Mouse (Mus musculus) kidney, postnatal 10 days (tissue): ENCODE data around the gene Cnih1.
A peak's percentile ranks its signal among the peaks of the same experiment; 100 is the strongest.
"Not testable (repeated sequence)": the region's sequence is repeated elsewhere in the genome, so short reads cannot be mapped to it uniquely, and the experiment has no call there.

Experiments used
- DNase-seq: peaks from one replicate; pipeline ENCODE4 v3.0.0; 2021; ENCODE audit warnings: mixed read lengths

Gene Cnih1

GRCm38 (mm10) chr14:46787787-46788504 lies at the start of gene Cnih1:
Gene Cnih1, minus strand, starts transcription at chr14:46788411.
- DNase-seq, result peak; percentile 94

GRCm38 (mm10) chr14:46832354-46833272 lies 44.4 kb upstream of the Cnih1 start:
- peak; percentile 64 for DNase-seq

DNA sequence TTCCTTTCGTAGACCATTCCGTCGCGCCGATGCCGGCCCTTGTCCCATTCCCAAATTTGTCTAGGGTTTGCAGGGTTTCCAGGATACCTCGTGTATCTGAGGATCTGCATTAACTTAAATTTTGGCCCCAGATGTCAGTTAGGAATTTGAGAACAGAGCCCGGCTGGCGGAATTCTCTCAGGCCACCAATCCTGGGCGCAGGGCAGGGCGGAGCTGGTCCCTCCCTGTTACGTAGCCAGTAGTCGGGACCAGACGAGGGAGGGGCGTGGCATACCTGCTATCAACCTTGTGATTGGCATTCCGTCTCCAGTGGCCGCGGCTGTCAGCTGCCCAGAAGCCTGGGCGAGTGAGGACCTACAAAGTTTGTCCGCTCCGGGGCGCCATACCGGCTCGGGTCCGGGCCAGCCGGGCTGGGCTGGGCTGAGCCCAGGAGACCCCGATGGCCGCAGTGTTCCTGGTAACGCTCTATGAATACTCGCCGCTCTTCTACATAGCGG lies 43.7 kb upstream of the Cnih1 start, which contains the start of gene Cgrrf1:
TSS of gene Cgrrf1 (plus strand) at position 289 of the 497 bp plus-strand sequence.
- DNase-seq, result peak; percentile 98

- DNase-seq, result no peak
These were observed 43.1 kb upstream of the Cnih1 start for GRCm38 (mm10) chr14:46831295-46831694.

GRCm38 (mm10) chr14:46827430-46827829 lies 39.2 kb upstream of the Cnih1 start:
- DNase-seq, result no peak

- DNase-seq, result no peak
These were observed 35.8 kb upstream of the Cnih1 start for GRCm38 (mm10) chr14:46823996-46824395.

GRCm38 (mm10) chr14:46821873-46822716 lies 33.9 kb upstream of the Cnih1 start, which contains the start of gene Gmfb:
Gene Gmfb, minus strand, starts transcription at chr14:46822242.
- peak; percentile 97 for DNase-seq

DNA sequence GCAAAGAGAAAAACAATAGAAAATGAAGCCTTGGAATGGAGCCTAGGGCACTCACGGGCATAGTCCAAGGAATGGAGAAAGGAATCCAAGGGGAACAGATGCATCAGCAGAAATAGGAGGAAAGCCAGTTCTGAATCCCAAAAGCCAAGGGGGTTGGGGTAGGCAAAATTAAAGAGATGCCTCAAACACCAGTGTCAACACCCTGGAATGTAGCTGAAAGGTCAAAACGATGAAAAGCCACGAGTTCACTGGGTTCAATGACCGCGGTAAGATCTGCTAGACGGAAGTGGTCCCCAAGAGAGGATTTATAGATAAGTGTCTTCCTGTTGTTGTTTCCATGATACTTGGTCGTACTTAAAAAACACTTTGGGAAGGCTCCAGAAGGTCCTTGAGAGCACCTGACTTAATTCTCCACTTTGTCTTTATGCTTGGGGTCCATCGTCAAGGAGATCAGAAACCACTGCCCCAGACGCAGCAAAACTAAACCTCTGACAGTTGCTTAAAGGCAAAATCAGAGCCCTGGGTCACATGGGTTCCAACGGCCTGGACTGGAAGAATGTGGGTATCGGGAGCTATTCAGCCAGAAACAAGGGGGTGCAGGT lies 33.2 kb upstream of the Cnih1 start:
- DNase-seq, result peak; percentile 48

- not testable (repeated sequence) for DNase-seq
These were observed 31.8 kb upstream of the Cnih1 start for GRCm38 (mm10) chr14:46819961-46820360.

DNA sequence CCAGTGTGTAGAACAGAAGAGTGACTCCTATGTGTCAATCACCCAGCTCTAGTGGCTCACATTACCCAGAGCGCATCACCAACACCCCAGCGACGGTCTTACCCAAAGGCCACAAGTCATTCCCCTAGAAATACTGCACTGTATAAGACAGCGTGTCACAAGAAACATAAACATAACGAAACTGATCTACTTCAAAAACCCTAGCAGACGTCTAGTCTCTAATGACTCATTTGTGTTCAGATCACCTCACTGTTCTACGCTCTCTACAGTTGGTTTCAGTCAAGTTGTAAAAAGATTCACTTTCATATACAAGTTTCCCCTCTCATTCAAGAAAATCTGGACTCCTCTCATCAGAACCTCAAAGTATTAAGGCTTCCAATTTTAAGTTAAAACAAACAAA lies 30.5 kb upstream of the Cnih1 start:
- no peak for DNase-seq

DNA sequence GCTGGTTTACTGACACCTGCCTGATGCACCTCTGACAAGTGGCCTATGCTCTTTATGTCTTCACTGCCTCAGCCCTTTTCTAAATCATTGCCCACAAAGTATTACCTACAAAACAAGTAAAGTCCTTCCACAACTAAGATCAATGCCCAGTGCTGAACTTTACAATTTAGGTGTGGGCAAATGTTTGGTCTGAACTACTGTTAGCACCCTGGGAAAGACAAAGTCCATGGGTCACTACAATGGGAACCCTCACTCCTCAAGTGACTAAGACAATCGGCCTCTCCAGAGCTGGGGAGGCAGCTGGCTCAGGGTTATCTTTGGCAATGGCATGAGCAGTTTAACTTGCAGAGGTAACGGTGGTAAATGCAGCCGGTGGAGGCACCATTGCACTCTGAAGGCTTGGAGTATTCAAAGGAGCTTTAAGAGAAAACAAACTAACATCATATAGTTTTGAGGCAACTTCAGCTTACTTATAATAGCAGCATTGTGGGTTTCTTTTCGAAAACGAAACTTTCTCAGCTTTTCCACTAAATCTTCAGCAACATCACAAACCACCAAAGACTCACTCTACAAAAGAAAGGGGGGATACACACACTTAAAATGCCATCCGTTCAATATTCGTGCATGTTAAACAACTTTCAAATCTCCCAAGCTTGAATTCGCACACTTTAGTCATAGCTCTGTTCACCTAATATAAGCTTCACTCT lies 28.9 kb upstream of the Cnih1 start:
- DNase-seq, result no peak

DNA sequence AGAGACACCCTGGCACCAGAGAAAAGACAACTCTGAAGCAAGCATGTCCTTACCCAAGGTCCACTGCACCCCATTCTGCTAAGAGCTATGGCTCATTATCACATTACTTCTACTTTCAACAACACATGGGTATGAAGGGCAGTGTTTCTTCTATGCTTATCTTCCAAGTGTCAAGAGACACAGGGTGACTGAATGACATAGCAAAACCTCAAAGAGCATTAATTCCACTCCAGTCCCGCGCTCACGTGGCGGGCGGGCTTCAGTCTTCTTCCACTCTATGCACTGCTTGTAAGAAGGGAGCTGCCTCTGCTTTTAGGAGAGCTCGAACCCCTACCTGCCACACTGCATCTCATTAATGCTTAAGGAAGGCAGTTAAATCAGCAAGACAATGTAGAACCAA lies 27.4 kb upstream of the Cnih1 start:
- no peak for DNase-seq

- no peak for DNase-seq
These were observed 19.7 kb upstream of the Cnih1 start for GRCm38 (mm10) chr14:46807927-46808326.

DNA sequence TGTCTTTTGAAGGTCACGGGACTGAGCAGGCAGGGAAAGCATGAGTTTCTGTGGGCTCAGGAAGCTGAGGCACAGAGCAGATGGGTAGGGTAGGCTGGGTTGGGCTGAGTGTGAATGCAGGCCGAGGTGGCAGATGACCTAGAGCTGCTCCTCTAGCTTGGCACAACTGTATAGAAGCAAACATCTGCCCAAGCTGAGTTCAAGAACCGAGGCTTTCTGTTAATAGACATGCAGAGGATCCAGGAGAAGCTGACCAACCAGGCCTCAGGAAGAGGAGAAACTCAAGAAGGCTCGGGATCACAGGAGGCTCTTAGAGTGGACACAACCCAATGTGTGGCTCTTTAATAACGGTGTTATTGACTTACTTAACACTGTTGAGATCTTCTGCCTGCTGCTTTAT lies 18.0 kb upstream of the Cnih1 start:
- no peak for DNase-seq

GRCm38 (mm10) chr14:46803791-46804190 lies 15.6 kb upstream of the Cnih1 start:
- DNase-seq, result no peak

DNA sequence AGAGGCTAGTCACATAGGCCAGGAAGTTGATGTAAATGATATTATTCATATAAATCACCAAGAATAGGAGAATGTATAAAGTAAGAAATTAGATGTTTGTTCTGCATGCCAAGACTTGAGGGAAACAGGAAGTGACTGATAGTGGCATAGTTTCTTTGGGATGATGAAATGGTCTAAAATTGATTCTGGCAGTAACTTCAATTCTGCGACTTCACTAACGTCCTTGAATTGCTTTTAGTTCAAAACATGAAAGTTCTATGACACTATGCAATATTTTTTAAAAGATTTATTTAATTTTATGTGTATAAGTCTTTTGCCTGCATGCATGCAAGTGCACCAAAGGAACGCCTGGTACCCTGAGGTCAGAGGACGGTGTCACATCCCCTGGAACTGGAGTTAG lies 15.0 kb upstream of the Cnih1 start:
- no peak for DNase-seq

- no peak for DNase-seq
These were observed 12.6 kb upstream of the Cnih1 start for GRCm38 (mm10) chr14:46800684-46801345.

DNA sequence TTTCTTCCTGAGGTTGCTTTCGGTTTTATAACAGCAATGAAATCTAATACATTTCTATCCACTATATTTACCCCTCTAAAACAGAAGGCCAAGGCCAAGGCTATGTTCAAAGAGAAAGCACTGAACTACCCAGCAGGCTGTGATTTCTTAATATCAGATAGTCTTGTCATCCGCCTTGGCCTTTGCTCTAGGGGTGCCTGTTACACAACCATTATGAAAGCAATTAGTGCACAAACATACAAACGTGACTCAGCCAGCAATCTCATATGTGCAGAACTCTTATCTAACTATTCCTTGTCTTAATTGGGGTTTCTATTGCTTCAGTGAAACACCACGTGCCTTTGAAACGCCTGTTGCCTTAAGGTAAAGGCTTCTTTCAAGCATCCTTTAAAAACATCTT lies 5.9 kb upstream of the Cnih1 start:
- DNase-seq, result no peak

GRCm38 (mm10) chr14:46790723-46791122 lies 2.5 kb upstream of the Cnih1 start:
- no peak for DNase-seq

DNA sequence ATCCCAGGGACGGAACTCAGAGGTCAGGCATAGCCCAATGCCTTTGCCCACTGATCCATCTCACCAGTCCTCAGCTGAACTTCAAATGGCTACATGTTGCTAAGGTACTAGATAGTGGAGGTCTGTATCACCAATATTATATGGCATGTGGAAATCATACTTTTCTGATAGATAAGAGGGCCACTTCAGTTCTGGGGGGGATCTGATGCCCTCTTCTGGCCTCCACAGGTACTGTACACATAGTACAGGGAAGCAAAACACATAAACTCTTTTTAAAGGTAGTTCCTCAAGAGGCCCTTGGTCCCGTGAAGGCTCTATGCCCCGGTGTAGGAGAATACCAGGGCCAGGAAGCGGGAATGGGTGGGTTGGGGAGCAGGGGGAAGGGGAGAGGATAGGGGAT lies 2.1 kb upstream of the Cnih1 start:
- no peak for DNase-seq

- DNase-seq, result peak; percentile 28
These were observed 292 bp upstream of the Cnih1 start for GRCm38 (mm10) chr14:46788505-46788901.
